Mouse (Mus musculus) heart, embryonic 16.5 days (tissue): ENCODE measurements around the gene Nanos3. TPM values are rescaled to one million over a fixed set of nuclear protein-coding genes. Genes with fewer than 3 reads are reported as not detected.

Experiments used
- ATAC-seq: fragments of 200-750 bp; cut with Nextera tagmentation; replicated peaks from 2 replicates; pipeline ENCODE4 v1.8.0; 2017; ENCODE audit warnings: moderate number of reproducible peaks; ENCODE audit not compliant: insufficient read depth, low FRiP score; ENCODE audit errors: extremely low read depth
- H3K27ac ChIP-seq: fragments of 300-500 bp; sonication (generic); 2 replicates; pipeline ENCODE4 v1.5.1; 2014; ENCODE audit warnings: mild to moderate bottlenecking, low read length, control low read depth, moderate library complexity
- H3K27me3 ChIP-seq: fragments of 300-500 bp; sonication (generic); 2 replicates; pipeline ENCODE4 v1.6.1; 2014; ENCODE audit warnings: low read length, mixed read lengths; ENCODE audit not compliant: control insufficient read depth, insufficient read depth
- H3K36me3 ChIP-seq: fragments of 300-500 bp; sonication (generic); 2 replicates; pipeline ENCODE4 v1.6.1; 2014; ENCODE audit not compliant: control insufficient read depth, insufficient read depth
- H3K4me1 ChIP-seq: fragments of 300-500 bp; sonication (generic); 2 replicates; pipeline ENCODE4 v1.6.1; 2014; ENCODE audit warnings: low read length, mixed read lengths; ENCODE audit not compliant: control insufficient read depth, insufficient read depth
- H3K4me2 ChIP-seq: fragments of 300-500 bp; sonication (generic); 2 replicates; pipeline ENCODE4 v1.6.1; 2014; ENCODE audit warnings: low read depth, mild to moderate bottlenecking, control low read depth, low read length
- H3K4me3 ChIP-seq: fragments of 300-500 bp; sonication (generic); 2 replicates; pipeline ENCODE4 v1.5.1; 2014; ENCODE audit warnings: mild to moderate bottlenecking, control low read depth, low read length
- H3K9ac ChIP-seq: fragments of 300-500 bp; sonication (generic); 2 replicates; pipeline ENCODE4 v1.6.1; 2014; ENCODE audit warnings: low read length, control low read depth
- H3K9me3 ChIP-seq: fragments of 300-500 bp; sonication (generic); replicated peaks from 2 replicates; pipeline ENCODE4 v1.6.1; 2016; ENCODE audit warnings: low read length; ENCODE audit not compliant: control insufficient read depth
- WGBS: fragments of 180-500 bp; shearing (Covaris S2); extraction: QIAGEN DNeasy Blood & Tissue Kit; methylation state at CpG from one replicate; pipeline ENCODE4 v1.1.7; 2014; 5-methylcytosine and 5-hydroxymethylcytosine counted together
- polyA plus RNA-seq: library from polyadenylated mRNA; unstranded; fragments of >200 nt; fragmentation: Nextera tagmentation; extraction: Ambion mirVana; gene quantifications from 2 replicates; pipeline ENCODE4 v1.2.1, GENCODE M21; 2015

Nanos3 gene
- polyA plus RNA-seq, 1 experiment from 2014 or later, result 1.5 TPM

DNA sequence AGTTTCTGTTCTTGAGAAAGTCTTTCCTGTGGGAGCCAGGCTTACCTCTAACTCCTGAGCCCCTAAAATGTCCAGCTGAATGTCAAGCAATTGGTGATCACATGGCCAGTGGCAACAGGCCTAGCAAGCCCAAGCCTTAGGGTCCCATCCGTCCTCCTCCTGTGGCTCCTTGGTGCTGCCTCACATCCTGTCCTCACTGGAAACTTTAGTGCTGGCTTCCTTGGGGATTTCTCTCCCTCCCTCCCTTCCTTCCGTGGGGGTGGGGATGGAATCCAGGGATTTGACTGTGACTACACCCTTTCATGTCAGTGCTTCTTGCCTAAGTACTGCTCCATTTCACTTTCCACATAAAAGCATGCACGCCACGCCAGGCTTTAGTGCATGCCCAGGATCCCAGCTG is 4.6 kb upstream of the Nanos3 start:
- H3K27ac ChIP-seq, result peak overlapping the region; percentile 40; the same call in 1 of the 2 replicates
- no peak for ATAC-seq
- WGBS, result 63% methylated on average over 4 of the region's 4 CpGs
- H3K36me3 ChIP-seq, result no peaks in the 10 kb centered on the region
- no peak overlapping the region for H3K4me3 ChIP-seq
- H3K4me1 ChIP-seq, result peaks cover 22% of the 10 kb centered on the region
- no peaks in the 10 kb centered on the region; the same call in 1 of the 2 replicates for H3K9me3 ChIP-seq
- no peaks in the 10 kb centered on the region for H3K27me3 ChIP-seq
- H3K4me2 ChIP-seq, result no peak overlapping the region
- H3K9ac ChIP-seq, result no peak overlapping the region

DNA sequence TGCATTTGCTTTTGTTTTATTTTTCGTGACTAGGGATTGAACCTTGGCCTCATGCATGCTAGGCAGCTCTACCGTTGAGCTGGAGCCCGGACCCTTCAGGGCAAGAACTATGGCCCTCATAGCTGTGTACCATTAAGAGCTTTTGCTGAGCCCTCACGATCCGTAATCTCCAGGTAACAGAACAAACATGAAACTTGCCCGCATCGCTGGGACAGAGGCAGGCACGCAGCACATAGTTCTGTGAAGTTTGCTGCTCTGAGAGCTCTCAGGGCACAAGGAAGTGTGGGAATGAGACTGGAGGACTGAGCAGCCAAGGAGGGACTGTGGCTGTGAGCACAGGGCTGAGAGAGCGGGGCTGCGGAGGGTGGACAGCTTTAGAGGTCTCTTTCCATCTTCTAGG is 3.7 kb upstream of the Nanos3 start:
- H3K27ac ChIP-seq, result peak overlapping the region; percentile 5; the same call in 1 of the 2 replicates

DNA sequence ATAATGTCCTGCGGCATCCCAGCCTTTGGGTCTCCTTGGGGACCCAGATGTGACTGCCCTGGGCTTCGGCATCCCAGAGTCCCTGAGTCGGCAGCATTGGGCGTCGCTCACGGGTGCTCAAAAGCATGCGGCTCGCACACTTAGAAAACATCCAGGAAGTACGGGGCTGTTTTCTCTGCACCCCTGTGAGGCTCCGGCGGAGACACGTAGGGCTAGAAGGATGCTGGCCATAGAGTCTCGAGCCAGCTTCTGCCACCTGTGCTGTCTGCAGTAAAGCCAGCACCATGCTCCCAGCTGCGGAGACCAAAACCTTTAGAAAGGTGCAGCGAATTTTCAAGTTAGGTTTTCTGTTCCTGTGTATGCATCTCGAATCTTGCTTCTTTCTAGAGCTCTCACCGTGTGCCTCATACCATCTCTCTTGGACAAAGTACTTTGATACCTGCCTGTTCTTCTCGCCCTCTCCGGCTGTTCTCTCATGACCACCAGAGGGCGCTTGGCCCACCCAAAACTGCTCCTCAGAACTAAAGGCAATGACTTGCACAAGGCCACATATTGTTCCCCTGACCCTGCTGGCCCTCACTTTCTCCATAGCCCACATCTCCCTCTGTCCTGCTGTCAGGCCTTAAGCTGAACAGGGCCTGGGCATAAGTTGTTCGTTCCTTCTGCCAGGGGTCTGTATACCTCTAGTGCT is 2.2 kb upstream of the Nanos3 start:
- Histone ChIP-seq H3K9me3 (no peaks in the 10 kb centered on the region; the same call in 1 of the 2 replicates), H3K27me3 (no peaks in the 10 kb centered on the region), H3K4me2 (peak overlapping the region; percentile 69), H3K36me3 (no peaks in the 10 kb centered on the region), H3K4me1 (peaks cover 28% of the 10 kb centered on the region), H3K27ac (peak overlapping the region; percentile 34), H3K4me3 (peak overlapping the region; percentile 55), H3K9ac (peak overlapping the region; percentile 57)
- 3% methylated on average over 21 of the region's 21 CpGs for WGBS
- peak; percentile 7; the same call in 1 of the 2 replicates for ATAC-seq

More for the DNA sequence above, 3.7 kb upstream of the Nanos3 start:
- no peak for ATAC-seq
- Histone ChIP-seq H3K4me2 (no peak overlapping the region), H3K9ac (no peak overlapping the region), H3K4me3 (no peak overlapping the region), H3K9me3 (no peaks in the 10 kb centered on the region; the same call in 1 of the 2 replicates), H3K27me3 (no peaks in the 10 kb centered on the region), H3K36me3 (no peaks in the 10 kb centered on the region), H3K4me1 (peaks cover 28% of the 10 kb centered on the region)
- 75% methylated on average over 10 of the region's 10 CpGs for WGBS

DNA sequence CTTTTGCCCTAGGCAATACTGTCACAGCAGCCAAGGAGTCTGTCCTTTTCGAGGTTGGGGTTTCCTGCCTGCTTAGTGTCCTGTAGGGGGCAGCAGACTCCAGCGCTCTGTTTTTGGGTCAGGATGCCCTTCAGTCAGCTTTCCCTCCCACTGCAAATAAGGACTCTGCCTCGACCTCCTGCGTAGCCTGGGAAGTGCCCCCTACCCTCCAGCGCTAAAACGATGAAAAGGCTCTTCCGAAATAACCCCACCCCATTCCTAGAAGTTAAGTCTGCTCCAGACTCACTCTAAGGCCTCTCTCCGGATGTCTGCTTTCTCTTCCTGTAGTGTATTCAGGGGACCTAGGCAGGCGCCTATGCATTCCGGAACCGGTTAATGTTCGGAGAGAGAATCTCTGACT is 1.5 kb upstream of the Nanos3 start:
- peak overlapping the region; percentile 34 for H3K27ac ChIP-seq
- H3K9ac ChIP-seq, result peak overlapping the region; percentile 57
- peaks cover 22% of the 10 kb centered on the region for H3K4me1 ChIP-seq
- WGBS, result 0% methylated on average over 12 of the region's 12 CpGs
- peak overlapping the region; percentile 69 for H3K4me2 ChIP-seq
- peak overlapping the region; percentile 55 for H3K4me3 ChIP-seq
- ATAC-seq, result peak; percentile 25
- no peaks in the 10 kb centered on the region for H3K27me3 ChIP-seq
- no peaks in the 10 kb centered on the region for H3K36me3 ChIP-seq
- H3K9me3 ChIP-seq, result no peaks in the 10 kb centered on the region; the same call in 1 of the 2 replicates

DNA sequence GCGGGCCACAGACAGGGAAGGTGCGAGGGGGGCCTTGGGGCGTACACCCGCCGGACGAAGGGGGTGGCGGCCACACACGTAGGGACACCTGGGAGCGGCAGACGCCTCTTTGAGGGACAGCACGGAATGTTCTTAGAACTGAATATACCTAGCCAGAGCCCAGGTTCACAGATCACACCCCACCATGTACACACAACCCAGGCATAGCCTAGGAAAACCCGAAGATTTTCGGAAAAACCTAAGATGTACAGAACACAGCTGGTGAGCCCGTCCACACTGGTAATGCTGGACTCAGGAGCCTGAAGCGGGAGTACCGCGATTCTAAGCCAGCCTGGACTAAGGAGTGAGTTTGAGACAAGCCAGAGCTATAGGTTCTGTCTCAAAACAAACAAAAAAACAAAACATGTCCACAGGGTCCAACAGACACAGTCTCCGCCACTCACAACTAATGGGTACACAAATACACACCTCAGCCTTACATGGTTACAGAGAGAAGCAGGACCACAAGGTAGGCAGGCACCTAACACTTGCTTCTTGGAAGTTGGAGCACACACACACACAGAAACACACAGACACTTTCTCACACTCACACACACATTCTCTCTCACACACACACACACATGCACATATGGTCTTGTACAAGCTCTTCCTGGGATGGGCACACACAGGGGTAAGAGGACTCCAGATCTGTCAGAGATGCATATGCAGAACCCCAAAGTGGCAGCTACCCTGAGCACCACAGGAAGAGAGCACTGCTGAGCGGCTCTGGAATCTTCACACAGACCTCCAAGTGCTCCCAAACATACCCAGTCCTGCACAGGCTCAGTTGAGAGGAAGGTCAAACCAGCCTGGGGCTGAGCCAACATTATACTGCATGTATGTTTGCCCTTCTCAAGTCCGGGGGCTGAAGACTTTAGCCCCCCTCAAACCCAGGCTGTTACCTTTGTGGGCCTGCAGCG is 653 bp downstream of the Nanos3 start:
- WGBS, result 20% methylated on average over 21 of the region's 21 CpGs
- no peaks in the 10 kb centered on the region for H3K27me3 ChIP-seq
- peak overlapping the region; percentile 81 for H3K27ac ChIP-seq
- peak overlapping the region; percentile 79 for H3K4me3 ChIP-seq
- no peaks in the 10 kb centered on the region; the same call in 1 of the 2 replicates for H3K9me3 ChIP-seq
- H3K4me2 ChIP-seq, result peak overlapping the region; percentile 74
- peaks cover 37% of the 10 kb centered on the region for H3K4me1 ChIP-seq
- no peaks in the 10 kb centered on the region for H3K36me3 ChIP-seq
- ATAC-seq, result peak; percentile 4; the same call in 1 of the 2 replicates
- H3K9ac ChIP-seq, result peak overlapping the region; percentile 95

DNA sequence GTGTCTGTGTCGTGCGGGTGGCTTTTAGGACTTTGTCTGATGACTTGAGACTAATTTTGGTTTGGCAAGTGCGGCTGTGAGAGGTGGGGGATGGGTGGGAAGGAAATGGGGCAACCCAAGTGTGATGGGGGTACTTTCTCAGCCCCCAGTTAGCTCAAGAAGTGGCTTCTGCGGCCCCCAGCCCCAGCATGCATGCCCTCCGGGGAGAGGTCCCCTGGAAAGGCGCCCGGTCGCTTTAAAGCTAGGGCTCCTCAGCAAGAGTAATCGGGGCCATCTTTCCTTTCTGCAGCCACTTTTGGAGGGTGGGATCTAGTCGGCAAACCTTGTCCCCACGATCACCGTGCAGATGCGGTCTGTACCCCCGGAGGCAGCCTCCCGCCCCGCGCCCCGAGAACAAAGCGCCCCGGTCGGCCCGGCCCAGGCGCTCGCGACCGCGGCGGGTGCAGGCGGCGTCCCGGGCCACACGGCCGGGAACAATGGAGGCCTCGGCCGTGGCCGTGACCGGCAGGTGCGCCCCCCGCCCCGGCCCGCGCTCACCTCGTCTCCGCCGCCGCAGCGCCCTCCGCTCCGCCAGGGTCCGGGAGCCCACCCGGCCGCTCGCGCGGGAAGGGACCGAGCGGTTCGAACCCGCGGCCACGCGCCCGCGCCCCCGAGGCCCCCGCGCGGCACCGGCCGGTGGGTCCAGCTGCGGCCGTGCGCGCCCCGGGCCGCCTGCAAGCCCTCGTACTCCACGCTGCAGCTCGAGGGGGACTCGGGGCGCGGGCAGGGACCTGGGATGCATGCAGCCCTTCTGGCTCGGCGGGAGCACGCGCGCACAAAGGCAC is 1.5 kb downstream of the Nanos3 start:
- peak; percentile 6; the same call in 1 of the 2 replicates for ATAC-seq
- Histone ChIP-seq H3K9me3 (no peaks in the 10 kb centered on the region; the same call in 1 of the 2 replicates), H3K27me3 (no peaks in the 10 kb centered on the region), H3K4me2 (peak overlapping the region; percentile 74), H3K9ac (peak overlapping the region; percentile 95), H3K4me3 (peak overlapping the region; percentile 79), H3K36me3 (no peaks in the 10 kb centered on the region), H3K4me1 (peaks cover 42% of the 10 kb centered on the region), H3K27ac (peak overlapping the region; percentile 81)
- WGBS, result under 1% methylated on average over 85 of the region's 87 CpGs

DNA sequence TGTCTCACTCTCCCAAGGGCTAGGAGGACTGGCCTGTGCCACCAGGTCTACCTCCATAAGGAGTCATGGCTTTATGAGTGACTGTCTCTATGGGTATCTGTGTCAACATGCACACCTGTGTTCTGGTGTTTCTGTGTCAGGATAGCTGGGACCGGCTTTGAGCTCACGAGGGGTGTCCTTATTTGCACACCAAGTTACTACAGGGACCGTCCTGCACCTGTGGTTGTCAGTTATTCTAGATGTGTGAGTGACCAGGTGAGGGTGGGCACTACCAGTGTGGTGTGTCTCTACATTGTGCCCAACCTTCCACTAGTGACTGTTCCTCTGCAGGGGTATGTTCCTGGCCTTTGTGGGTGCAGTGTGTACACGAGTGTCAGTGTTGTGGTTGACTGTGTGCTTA is 2.2 kb downstream of the Nanos3 start:
- Histone ChIP-seq H3K4me2 (peak overlapping the region; percentile 74), H3K4me3 (peak overlapping the region; percentile 79), H3K27me3 (no peaks in the 10 kb centered on the region), H3K9me3 (no peaks in the 10 kb centered on the region; the same call in 1 of the 2 replicates), H3K4me1 (peaks cover 45% of the 10 kb centered on the region), H3K9ac (peak overlapping the region; percentile 95), H3K36me3 (no peaks in the 10 kb centered on the region), H3K27ac (peak overlapping the region; percentile 81)
- 50% methylated on average over 4 of the region's 4 CpGs for WGBS
- ATAC-seq, result no peak

DNA sequence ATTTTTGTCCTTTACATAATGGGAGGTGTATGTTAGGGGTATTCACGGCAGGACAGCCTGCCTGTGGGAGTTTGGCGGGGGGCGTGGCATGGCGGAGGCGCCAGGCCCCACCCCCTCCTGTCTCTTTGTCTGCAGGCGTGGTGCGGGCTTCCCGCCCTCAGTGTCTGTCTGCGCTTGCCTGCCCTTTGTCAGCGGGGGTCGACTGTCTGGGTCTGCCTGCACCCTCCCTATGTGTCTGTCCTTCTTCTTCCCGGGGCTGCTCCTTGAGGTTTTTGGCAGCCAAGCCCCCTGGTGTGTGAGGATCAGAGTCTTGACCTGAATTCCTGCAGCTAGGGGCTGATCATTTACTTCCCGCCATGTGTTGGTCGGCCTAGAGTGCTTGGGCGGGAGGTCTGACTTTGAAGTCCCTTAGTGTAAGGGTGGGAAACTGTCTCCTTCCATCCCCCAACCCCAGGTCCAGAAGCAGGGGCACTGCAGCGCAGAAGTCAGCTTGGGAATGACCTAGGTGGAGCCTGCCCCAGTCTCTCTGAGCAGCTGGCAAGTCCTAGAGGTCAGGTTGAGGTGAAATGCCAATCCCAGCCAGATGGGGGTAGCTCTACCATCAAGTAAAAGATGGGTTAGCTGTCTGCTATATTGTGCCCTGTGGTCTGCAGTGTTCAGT is 4.4 kb downstream of the Nanos3 start:
- peaks cover 44% of the 10 kb centered on the region for H3K4me1 ChIP-seq
- 4% methylated on average over 16 of the region's 16 CpGs for WGBS
- no peaks in the 10 kb centered on the region for H3K36me3 ChIP-seq
- peak overlapping the region; percentile 64 for H3K4me2 ChIP-seq
- H3K9me3 ChIP-seq, result no peaks in the 10 kb centered on the region; the same call in 1 of the 2 replicates
- peak overlapping the region; percentile 66 for H3K9ac ChIP-seq
- peak overlapping the region; percentile 32 for H3K4me3 ChIP-seq
- peak overlapping the region; percentile 60 for H3K27ac ChIP-seq
- peak; percentile 67 for ATAC-seq
- no peaks in the 10 kb centered on the region for H3K27me3 ChIP-seq
